Mouse (Mus musculus): Measurements from ENCODE around the gene Cep63. TPM values are rescaled to one million over a fixed set of nuclear protein-coding genes. Genes with fewer than 3 reads are reported as not detected.

Gene Cep63
- 25.8 and 30.8 TPM in 2 replicates for polyA plus RNA-seq (2015; fragmentation: Nextera tagmentation; extraction: Ambion mirVana)

DNA sequence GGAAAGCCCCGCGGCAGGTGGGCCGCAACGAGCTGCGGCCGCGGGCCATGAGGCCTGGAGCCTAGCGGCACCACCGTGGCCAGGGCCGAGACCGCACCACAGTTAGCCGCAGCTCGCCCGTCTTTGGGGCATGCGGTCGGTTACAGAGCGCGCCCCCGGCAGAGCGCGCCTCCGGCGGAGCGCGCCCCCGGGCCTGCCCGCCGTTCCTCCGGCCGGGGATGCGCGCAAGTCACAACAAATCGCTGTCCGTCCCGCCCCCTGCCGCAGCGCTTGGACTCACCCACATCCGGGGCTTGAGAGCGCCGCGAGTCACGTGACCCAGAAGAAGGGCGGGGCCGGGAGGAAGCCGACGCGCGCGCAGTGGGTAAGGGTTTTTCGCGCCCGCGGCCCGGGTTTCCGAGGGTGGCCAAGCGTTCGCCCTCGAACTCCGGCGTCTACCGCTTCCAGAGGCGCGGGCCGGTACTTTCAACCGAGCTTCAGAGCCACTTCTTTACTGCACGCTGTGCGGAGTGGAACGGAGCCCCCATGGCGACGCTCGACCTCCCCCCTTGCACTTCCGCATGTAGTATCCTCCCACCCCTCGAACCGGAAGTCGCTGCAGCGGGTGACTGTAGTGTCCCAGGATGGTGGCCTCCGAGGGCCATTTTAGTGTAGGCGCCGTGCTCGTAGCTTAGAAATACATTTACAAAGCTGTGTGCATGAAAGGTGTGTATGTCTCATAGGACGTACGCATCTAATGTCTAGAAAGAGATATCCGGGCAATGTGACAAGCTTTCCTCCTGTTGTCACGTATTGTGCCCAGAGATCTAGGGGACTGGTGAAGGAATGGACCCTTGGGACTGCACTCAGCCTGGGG, at the start of gene Cep63, which contains the start of gene Anapc13:
Gene Cep63, minus strand, starts transcription at position 552 of the 856 bp plus-strand sequence.
Gene Anapc13, plus strand, starts transcription at position 314 of the 856 bp plus-strand sequence.
- Histone ChIP-seq H3K4me3 (ENCODE audit: low read depth, low read length) (peak within 1 kb of the TSS; percentile 65), H3K4me2 (replicated peaks; ENCODE audit: low read depth) (peak within 1 kb of the TSS; percentile 93), H3K27ac (ENCODE audit: low read depth, low read length) (peak within 1 kb of the TSS; percentile 89), H3K9ac (ENCODE audit: low read depth, low read length) (peak within 1 kb of the TSS; percentile 89), H3K4me1 (replicated peaks; ENCODE audit: control insufficient read depth, insufficient read depth, low read length) (peaks cover 6% of the 10 kb centered on the region), H3K9me3 (ENCODE audit: control insufficient read depth) (no peaks in the 10 kb centered on the region), H3K27me3 (replicated peaks; ENCODE audit: control insufficient read depth, insufficient read depth, low read length) (no peaks in the 10 kb centered on the region), H3K36me3 (ENCODE audit: control insufficient read depth, insufficient read depth) (0 out of 2 replicates have a peak, but pooled peaks cover 7% of the 10 kb centered on the region)
- under 1% methylated on average over 70 of the region's 84 CpGs for WGBS
- ATAC-seq: peak; percentile 95
- TF ChIP-seq CTCF (IDR thresholded peaks at IDR 0.05; ENCODE audit: low read depth): peak; percentile 47

DNA sequence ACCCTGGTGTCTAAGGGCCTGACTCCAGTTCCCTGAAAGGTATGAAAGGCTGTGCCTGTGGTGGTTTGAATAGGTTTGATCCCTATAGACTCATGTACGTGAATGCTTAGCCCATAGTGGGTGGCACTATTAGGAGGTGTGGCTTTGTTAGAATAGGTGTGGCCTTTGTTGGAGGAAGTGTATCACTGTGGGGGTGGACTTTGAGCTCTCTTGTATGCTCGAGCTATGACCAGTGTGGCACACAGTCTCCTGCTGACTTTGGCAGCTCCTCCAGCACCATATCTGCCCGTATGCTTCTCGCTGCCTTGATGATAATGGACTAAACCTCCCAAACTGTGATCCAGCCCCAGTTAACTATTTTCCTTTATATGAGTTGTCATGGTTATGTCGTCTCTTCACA, 49.6 kb upstream of the Cep63 start:
- H3K9me3 ChIP-seq (ENCODE audit: control insufficient read depth): no peaks in the 10 kb centered on the region
- H3K36me3 ChIP-seq (ENCODE audit: control insufficient read depth, insufficient read depth): no peaks in the 10 kb centered on the region
- H3K9ac ChIP-seq (ENCODE audit: low read depth, low read length): no peak overlapping the region
- H3K4me2 ChIP-seq (replicated peaks; ENCODE audit: low read depth): no peak overlapping the region
- no peak overlapping the region for H3K27ac ChIP-seq (ENCODE audit: low read depth, low read length)
- no peak for TF ChIP-seq CTCF (IDR thresholded peaks at IDR 0.05; ENCODE audit: low read depth)
- peak; percentile 73 for ATAC-seq
- 56% methylated on average over 5 of the region's 5 CpGs for WGBS
- no peaks in the 10 kb centered on the region for H3K4me1 ChIP-seq (replicated peaks; ENCODE audit: control insufficient read depth, insufficient read depth, low read length)
- H3K4me3 ChIP-seq (ENCODE audit: low read depth, low read length): no peak overlapping the region
- no peaks in the 10 kb centered on the region for H3K27me3 ChIP-seq (replicated peaks; ENCODE audit: control insufficient read depth, insufficient read depth, low read length)

DNA sequence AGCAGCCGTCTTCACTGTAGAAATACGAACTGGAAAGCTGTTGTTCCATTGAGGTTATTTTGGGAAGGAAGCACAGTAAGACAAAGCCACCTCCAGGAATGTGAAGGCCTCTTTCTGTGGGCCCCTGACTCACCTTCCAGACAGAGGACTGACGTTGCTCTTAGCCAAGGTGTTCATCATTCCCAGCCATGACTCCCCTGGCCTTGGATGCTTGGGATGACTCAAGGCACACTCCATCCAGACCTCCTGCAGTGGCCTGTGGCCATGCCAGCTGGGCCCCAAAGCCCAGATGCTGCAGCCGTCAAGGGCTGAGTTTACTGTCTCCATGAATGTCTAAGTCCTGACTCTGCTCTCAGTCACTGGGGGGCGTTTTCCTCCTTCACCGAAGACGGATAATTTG, 47.0 kb upstream of the Cep63 start:
- Histone ChIP-seq H3K36me3 (ENCODE audit: control insufficient read depth, insufficient read depth) (no peaks in the 10 kb centered on the region), H3K4me2 (replicated peaks; ENCODE audit: low read depth) (no peak overlapping the region), H3K9me3 (ENCODE audit: control insufficient read depth) (no peaks in the 10 kb centered on the region), H3K9ac (ENCODE audit: low read depth, low read length) (no peak overlapping the region), H3K4me3 (ENCODE audit: low read depth, low read length) (no peak overlapping the region), H3K4me1 (replicated peaks; ENCODE audit: control insufficient read depth, insufficient read depth, low read length) (no peaks in the 10 kb centered on the region), H3K27me3 (replicated peaks; ENCODE audit: control insufficient read depth, insufficient read depth, low read length) (no peaks in the 10 kb centered on the region), H3K27ac (ENCODE audit: low read depth, low read length) (no peak overlapping the region)
- no peak for TF ChIP-seq CTCF (IDR thresholded peaks at IDR 0.05; ENCODE audit: low read depth)
- 76% methylated on average over 7 of the region's 7 CpGs for WGBS
- ATAC-seq: no peak

- Histone ChIP-seq H3K27ac (ENCODE audit: low read depth, low read length) (no peak overlapping the region), H3K9ac (ENCODE audit: low read depth, low read length) (no peak overlapping the region), H3K27me3 (replicated peaks; ENCODE audit: control insufficient read depth, insufficient read depth, low read length) (no peaks in the 10 kb centered on the region), H3K4me2 (replicated peaks; ENCODE audit: low read depth) (no peak overlapping the region), H3K4me3 (ENCODE audit: low read depth, low read length) (no peak overlapping the region), H3K36me3 (ENCODE audit: control insufficient read depth, insufficient read depth) (no peaks in the 10 kb centered on the region), H3K9me3 (ENCODE audit: control insufficient read depth) (no peaks in the 10 kb centered on the region), H3K4me1 (replicated peaks; ENCODE audit: control insufficient read depth, insufficient read depth, low read length) (no peaks in the 10 kb centered on the region)
- WGBS: 88% methylated on average over 12 of the region's 12 CpGs
- ATAC-seq: no peak
- TF ChIP-seq CTCF (IDR thresholded peaks at IDR 0.05; ENCODE audit: low read depth): no peak
These were observed 42.6 kb upstream of the Cep63 start for GRCm38 (mm10) chr9:102668906-102669305.

DNA sequence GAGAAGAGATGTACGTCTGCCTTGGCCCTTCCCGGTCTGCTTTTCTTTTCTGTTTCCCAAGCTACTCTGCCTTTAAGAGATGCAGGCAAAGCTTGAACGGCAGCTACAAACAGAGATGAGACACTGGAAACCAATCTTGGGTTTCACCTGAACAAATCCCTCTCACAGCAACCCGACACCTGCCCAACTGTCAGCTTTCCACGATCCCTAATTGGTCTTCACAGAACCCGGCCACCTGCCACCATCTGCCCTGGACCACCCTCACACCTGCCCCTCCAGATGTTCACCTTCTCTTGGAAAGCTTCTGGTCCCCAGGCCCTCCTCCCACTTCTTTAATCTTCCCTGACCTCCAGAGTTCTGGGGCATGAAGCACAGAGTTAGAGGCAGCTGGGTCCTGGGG, 41.8 kb upstream of the Cep63 start:
- whole genome bisulfite sequencing: 50% methylated on average over 6 of the region's 6 CpGs
- H3K4me1 ChIP-seq (replicated peaks; ENCODE audit: control insufficient read depth, insufficient read depth, low read length): no peaks in the 10 kb centered on the region

DNA sequence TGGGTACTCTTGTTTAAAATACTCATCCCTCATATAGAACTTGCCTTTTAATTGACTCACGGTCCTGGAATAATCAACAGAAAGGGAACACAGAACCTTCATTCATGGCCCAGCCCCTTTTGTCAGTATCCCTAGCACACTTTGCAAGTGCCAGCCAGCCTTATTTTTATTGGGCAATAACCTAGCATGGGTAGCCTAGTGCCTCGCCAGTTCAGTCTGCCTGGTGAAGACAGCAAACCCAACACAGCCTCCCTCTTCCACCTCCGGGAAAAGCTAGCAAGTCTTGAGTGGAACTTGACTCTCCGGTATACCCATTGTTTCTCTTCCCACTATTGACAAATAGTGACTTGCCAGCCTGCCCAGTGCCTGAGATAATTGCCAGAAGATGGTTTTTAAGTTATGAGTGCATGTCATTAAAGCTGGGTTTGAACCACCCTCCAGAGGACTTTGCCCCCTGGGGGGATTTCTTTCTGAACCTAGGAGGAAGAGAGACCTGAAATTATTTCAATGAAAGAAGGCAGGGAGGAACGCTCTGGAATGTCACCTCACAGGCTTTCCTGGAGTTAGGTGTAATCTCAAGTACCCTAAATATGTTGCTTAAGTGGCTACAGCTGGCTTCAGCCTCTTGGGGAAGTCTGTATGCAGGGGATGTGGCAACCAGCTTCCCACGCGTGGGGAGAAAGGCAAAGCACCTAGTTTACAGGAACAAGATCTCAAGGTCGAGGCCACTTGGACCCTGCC, 30.2 kb upstream of the Cep63 start:
- no peak for TF ChIP-seq CTCF (IDR thresholded peaks at IDR 0.05; ENCODE audit: low read depth)
- Histone ChIP-seq H3K4me3 (ENCODE audit: low read depth, low read length) (no peak overlapping the region), H3K27ac (ENCODE audit: low read depth, low read length) (no peak overlapping the region), H3K9ac (ENCODE audit: low read depth, low read length) (no peak overlapping the region), H3K36me3 (ENCODE audit: control insufficient read depth, insufficient read depth) (no peaks in the 10 kb centered on the region), H3K27me3 (replicated peaks; ENCODE audit: control insufficient read depth, insufficient read depth, low read length) (no peaks in the 10 kb centered on the region), H3K4me2 (replicated peaks; ENCODE audit: low read depth) (no peak overlapping the region), H3K9me3 (ENCODE audit: control insufficient read depth) (no peaks in the 10 kb centered on the region), H3K4me1 (replicated peaks; ENCODE audit: control insufficient read depth, insufficient read depth, low read length) (no peaks in the 10 kb centered on the region)
- 38% methylated on average over 8 of the region's 8 CpGs for WGBS
- no peak for ATAC-seq

More for the DNA sequence above, 41.8 kb upstream of the Cep63 start:
- no peaks in the 10 kb centered on the region for H3K36me3 ChIP-seq (ENCODE audit: control insufficient read depth, insufficient read depth)
- H3K27me3 ChIP-seq (replicated peaks; ENCODE audit: control insufficient read depth, insufficient read depth, low read length): no peaks in the 10 kb centered on the region
- no peak for TF ChIP-seq CTCF (IDR thresholded peaks at IDR 0.05; ENCODE audit: low read depth)
- no peak overlapping the region for H3K4me2 ChIP-seq (replicated peaks; ENCODE audit: low read depth)
- no peak for ATAC-seq
- no peaks in the 10 kb centered on the region for H3K9me3 ChIP-seq (ENCODE audit: control insufficient read depth)
- H3K9ac ChIP-seq (ENCODE audit: low read depth, low read length): no peak overlapping the region
- H3K27ac ChIP-seq (ENCODE audit: low read depth, low read length): no peak overlapping the region
- H3K4me3 ChIP-seq (ENCODE audit: low read depth, low read length): no peak overlapping the region
